Mouse (Mus musculus) liver, postnatal 0 days (tissue): Measurements from ENCODE around the gene Gm4737.

Source experiments
- CTCF ChIP-seq: sonication (generic); IDR thresholded peaks from 2 replicates; pipeline ENCODE4 v1.5.1; 2016; ENCODE audit warnings: antibody characterized with exemption, low read depth
- EP300 ChIP-seq: IDR thresholded peaks from 2 replicates; pipeline ENCODE4 v1.6.1; 2016; ENCODE audit warnings: antibody characterized with exemption, low read depth, mild to moderate bottlenecking

- TF ChIP-seq CTCF (no peak), EP300 (no peak)
Observed at GRCm38 (mm10) chr16:46148661-46149341, 6.1 kb downstream of the Gm4737 start.
